Mouse (Mus musculus) erythroblast, embryonic 14.5 days (primary cell): ENCODE measurements around the gene Qrich2.

Experiments used
- GATA1 ChIP-seq: IDR thresholded peaks from 2 replicates; pipeline ENCODE4 v1.6.1; 2012; ENCODE audit warnings: low read length, inconsistent platforms, mixed read lengths
- TAL1 ChIP-seq: IDR thresholded peaks from 3 replicates; pipeline ENCODE4 v1.6.1; 2012; ENCODE audit warnings: low read length, inconsistent platforms, mixed read lengths

DNA sequence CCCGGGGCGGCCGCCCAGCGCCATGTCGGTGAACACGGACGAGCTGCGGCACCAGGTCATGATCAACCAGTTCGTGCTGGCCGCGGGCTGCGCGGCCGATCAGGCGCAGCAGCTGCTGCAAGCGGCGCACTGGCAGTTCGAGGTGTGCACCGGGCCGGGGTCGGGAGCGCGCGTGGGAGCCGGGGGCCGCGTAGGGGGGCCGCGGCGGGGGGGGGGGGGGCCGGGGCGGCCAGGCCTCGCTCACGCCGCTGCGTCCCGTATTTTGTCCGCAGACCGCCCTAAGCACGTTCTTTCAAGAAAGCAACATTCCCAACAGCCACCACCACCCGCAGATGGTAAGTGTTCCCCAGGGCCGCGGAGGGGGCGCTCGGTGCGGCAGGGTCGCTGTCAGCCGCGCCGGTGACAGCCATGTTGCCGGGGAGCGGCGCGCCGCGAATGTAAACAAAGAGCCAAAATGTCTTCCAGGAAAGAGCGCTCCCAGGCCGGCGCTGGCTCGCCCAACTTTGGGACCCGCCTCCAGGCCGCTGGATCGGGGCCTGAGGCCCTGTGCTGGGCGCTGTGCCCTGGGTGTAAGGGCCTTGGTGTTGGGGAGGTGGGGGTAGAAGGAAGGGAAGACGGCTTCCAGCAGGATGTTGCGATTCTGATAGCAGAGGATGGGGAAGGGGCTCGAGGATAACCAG is 31.6 kb downstream of the Qrich2 start:
- TF ChIP-seq TAL1 (no peak), GATA1 (no peak)
